Mouse (Mus musculus) heart, embryonic 11.5 days (tissue): Measurements from ENCODE around the gene Apol8. TPM values are rescaled to one million over a fixed set of nuclear protein-coding genes. Genes with fewer than 3 reads are reported as not detected.
A peak's percentile ranks its signal among the peaks of the same experiment; 100 is the strongest.

Experiments used
- ATAC-seq: fragments of 200-750 bp; cut with Nextera tagmentation; replicated peaks from 2 replicates; pipeline ENCODE4 v1.8.0; 2017; ENCODE audit warnings: moderate library complexity; ENCODE audit not compliant: insufficient number of reproducible peaks, low FRiP score, low TSS enrichment
- H3K27ac ChIP-seq: fragments of 300-500 bp; sonication (generic); 2 replicates; pipeline ENCODE4 v1.5.1; 2014; ENCODE audit warnings: mild to moderate bottlenecking, low read depth, low read length
- H3K27me3 ChIP-seq: fragments of 300-500 bp; sonication (generic); 2 replicates; pipeline ENCODE4 v1.6.1; 2014; ENCODE audit warnings: mild to moderate bottlenecking, low read length, mixed read lengths; ENCODE audit not compliant: control insufficient read depth, insufficient read depth
- H3K36me3 ChIP-seq: fragments of 300-500 bp; sonication (generic); 2 replicates; pipeline ENCODE4 v1.6.1; 2014; ENCODE audit warnings: mild to moderate bottlenecking, low read length, moderate library complexity, mixed read lengths; ENCODE audit not compliant: control insufficient read depth, insufficient read depth
- H3K4me1 ChIP-seq: fragments of 300-500 bp; sonication (generic); 2 replicates; pipeline ENCODE4 v1.6.1; 2014; ENCODE audit warnings: low read length; ENCODE audit not compliant: control insufficient read depth, insufficient read depth
- H3K4me2 ChIP-seq: fragments of 300-500 bp; sonication (generic); 2 replicates; pipeline ENCODE4 v1.6.1; 2014; ENCODE audit warnings: mild to moderate bottlenecking, moderate library complexity
- H3K4me3 ChIP-seq: fragments of 300-500 bp; sonication (generic); 2 replicates; pipeline ENCODE4 v1.5.1; 2014; ENCODE audit warnings: low read depth, low read length
- H3K9ac ChIP-seq: fragments of 300-500 bp; sonication (generic); 2 replicates; pipeline ENCODE4 v1.6.1; 2014; ENCODE audit warnings: mild to moderate bottlenecking, low read depth, low read length, moderate library complexity
- H3K9me3 ChIP-seq: fragments of 300-500 bp; sonication (generic); replicated peaks from 2 replicates; pipeline ENCODE4 v1.6.1; 2016; ENCODE audit warnings: low read length; ENCODE audit not compliant: control insufficient read depth
- WGBS: fragments of 180-500 bp; shearing (Covaris S2); extraction: QIAGEN DNeasy Blood & Tissue Kit; methylation state at CpG from one replicate; pipeline ENCODE4 v1.1.7; 2014; ENCODE audit not compliant: insufficient replicate concordance; 5-methylcytosine and 5-hydroxymethylcytosine counted together
- polyA plus RNA-seq: library from polyadenylated mRNA; unstranded; fragments of >200 nt; fragmentation: Nextera tagmentation; extraction: Ambion mirVana; gene quantifications from 2 replicates; pipeline ENCODE4 v1.2.1, GENCODE M21; 2014

Gene Apol8
- 0.67 and 0.89 TPM in 2 replicates for polyA plus RNA-seq

DNA sequence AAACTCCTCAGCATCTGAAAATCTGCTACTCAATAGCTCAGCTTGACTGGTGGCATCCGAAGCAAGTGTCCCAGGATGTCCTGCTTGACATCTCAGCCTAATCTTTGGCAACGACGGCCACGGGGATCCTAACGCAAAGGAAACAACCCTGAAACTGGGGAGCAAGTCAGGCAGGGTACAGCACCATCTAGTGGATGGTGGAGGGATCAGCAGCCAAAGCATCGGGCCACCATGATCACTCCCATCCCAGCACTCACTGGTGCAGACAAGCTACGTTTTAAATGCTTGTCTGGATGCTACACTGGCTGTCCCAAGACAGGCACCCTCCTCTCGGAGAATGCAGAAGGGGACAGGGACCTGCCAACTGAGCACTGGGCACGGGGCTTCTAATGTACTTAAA, at the start of gene Apol8:
Apol8 (minus strand) TSS at position 156 of the 400 bp plus-strand sequence.
- H3K27ac ChIP-seq = no peak within 1 kb of the TSS
- H3K9me3 ChIP-seq = no peaks in the 10 kb centered on the region
- no peaks in the 10 kb centered on the region for H3K4me1 ChIP-seq
- ATAC-seq = no peak
- no peak within 1 kb of the TSS for H3K9ac ChIP-seq
- peak within 1 kb of the TSS; percentile 31 for H3K4me2 ChIP-seq
- H3K36me3 ChIP-seq = peaks cover 13% of the 10 kb centered on the region
- no peaks in the 10 kb centered on the region for H3K27me3 ChIP-seq
- no peak within 1 kb of the TSS for H3K4me3 ChIP-seq
- WGBS = 8% methylated on average over 9 of the region's 9 CpGs

DNA sequence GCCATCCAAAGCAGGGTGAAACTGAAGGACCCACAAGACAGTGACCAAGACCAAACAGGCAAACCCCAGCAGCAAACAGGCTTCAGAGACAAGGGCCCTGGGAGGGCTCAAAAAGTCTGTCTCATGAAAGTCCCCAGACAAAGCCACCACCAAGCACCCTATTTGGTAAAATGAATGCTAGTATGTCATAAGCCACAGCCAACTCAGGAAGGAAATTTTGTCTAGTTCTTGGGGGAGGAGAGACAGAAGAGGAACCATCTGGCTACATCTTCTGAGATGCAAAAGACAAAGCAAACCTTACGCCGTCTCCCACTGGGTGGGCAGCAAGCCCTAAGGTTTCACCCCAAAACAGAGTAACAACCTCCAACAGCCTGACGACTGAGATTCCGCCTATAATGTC, 48.9 kb upstream of the Apol8 start:
- WGBS = 91% methylated on average over 4 of the region's 4 CpGs
- no peak overlapping the region for H3K27ac ChIP-seq

DNA sequence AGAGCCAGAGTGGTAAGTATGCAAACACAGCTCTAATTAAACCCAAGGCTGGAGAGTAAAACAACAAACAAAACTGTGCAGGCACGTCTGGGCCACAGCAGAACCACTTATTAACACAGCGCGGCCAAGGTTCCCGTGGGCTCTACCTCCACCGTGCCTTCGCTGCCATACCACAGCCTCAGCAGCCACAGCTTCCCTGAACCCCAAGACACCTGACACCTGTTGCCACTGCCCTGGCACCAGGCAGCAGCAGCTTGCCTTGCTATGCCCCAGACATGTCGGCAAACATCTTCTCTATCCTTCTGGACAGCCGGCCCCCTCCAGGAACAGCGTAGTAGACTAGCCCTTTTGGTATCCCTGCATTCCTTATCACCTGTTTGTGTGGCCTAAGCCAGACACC, 48.1 kb upstream of the Apol8 start:
- peaks cover 20% of the 10 kb centered on the region for H3K36me3 ChIP-seq
- WGBS = 74% methylated on average over 9 of the region's 9 CpGs
- no peak overlapping the region for H3K4me2 ChIP-seq
- H3K4me3 ChIP-seq = no peak overlapping the region
- H3K9me3 ChIP-seq = no peaks in the 10 kb centered on the region
- H3K4me1 ChIP-seq = peaks cover 62% of the 10 kb centered on the region
- H3K27me3 ChIP-seq = no peaks in the 10 kb centered on the region
- ATAC-seq = no peak
- peak overlapping the region; percentile 76 for H3K27ac ChIP-seq
- no peak overlapping the region for H3K9ac ChIP-seq

More for the DNA sequence above, 48.9 kb upstream of the Apol8 start:
- no peak overlapping the region for H3K4me3 ChIP-seq
- H3K36me3 ChIP-seq = peaks cover 20% of the 10 kb centered on the region
- H3K9me3 ChIP-seq = no peaks in the 10 kb centered on the region
- peaks cover 62% of the 10 kb centered on the region for H3K4me1 ChIP-seq
- no peak for ATAC-seq
- H3K9ac ChIP-seq = no peak overlapping the region
- H3K4me2 ChIP-seq = no peak overlapping the region
- no peaks in the 10 kb centered on the region for H3K27me3 ChIP-seq

DNA sequence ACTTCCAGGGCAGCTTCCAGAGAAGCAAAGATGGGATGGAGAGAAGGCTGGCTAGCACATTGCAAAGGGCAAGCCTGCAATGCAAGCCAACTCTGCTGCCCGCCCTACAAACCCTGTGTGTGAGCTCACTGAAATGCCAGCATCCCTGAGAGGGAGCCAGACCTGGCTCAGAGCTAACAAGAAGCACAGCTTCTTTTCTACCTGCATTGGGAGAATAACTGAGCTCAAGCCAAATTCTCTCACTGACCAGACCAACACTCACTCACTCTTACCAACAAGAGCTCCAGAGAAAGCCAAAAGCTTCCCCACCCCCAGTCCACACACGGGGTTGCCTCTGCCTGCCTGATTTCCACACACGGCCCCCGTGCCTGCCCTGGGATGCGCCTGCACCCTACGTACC, 47.7 kb upstream of the Apol8 start:
- peak overlapping the region; percentile 76 for H3K27ac ChIP-seq
- H3K9me3 ChIP-seq = no peaks in the 10 kb centered on the region
- H3K27me3 ChIP-seq = no peaks in the 10 kb centered on the region
- peaks cover 20% of the 10 kb centered on the region for H3K36me3 ChIP-seq
- H3K4me2 ChIP-seq = no peak overlapping the region
- WGBS = 82% methylated on average over 6 of the region's 6 CpGs
- H3K4me3 ChIP-seq = no peak overlapping the region
- peaks cover 67% of the 10 kb centered on the region for H3K4me1 ChIP-seq
- no peak overlapping the region for H3K9ac ChIP-seq
- ATAC-seq = no peak

DNA sequence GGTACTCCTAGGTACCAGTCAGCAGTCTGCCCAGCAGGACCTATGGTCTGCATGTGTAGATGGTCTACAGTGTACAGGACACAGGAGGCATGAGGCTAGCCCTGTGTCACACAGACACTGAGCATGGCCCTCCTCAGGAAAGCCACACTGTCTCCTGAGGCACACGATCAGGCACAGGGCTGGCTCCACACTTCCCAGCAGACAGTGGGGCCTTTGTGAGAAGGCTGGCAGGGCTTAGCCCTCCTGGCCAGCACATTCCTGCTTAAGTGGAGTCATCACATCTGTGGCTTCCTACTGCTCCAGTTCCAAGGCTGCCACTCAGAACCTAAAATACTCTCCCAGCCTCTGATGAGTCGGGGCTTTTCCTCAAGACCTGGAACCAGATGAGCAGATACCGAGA, 46.9 kb upstream of the Apol8 start:
- ATAC-seq = 0 out of 2 replicates have a peak, but pooled peaks have one; percentile 20
- Histone ChIP-seq H3K27me3 (no peaks in the 10 kb centered on the region), H3K27ac (peak overlapping the region; percentile 76), H3K4me1 (peaks cover 74% of the 10 kb centered on the region), H3K4me3 (no peak overlapping the region), H3K36me3 (peaks cover 18% of the 10 kb centered on the region), H3K4me2 (no peak overlapping the region), H3K9me3 (no peaks in the 10 kb centered on the region), H3K9ac (peak overlapping the region; percentile 49; the same call in 1 of the 2 replicates)
- 39% methylated on average over 3 of the region's 3 CpGs for WGBS

DNA sequence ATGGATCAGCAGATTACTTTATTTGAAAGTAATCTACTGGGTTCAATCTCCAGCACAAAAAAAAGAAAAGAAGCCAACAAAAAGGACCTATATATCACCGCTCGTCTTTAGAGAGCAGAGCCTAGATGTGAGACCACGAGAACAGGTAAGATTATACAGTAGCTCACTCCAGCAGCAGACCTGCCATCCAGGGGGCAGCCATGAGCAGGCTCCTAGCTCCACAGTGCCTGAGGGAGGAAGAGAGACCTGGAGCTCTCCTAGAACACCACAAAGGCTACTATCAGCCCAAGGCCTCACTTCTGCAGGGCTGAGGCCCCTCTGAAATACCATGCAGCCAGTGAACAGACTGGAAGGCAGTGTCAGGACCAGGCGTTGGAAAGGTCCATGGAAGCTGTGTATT, 46.2 kb upstream of the Apol8 start:
- 82% methylated on average over 4 of the region's 4 CpGs for WGBS
- Histone ChIP-seq H3K27ac (peak overlapping the region; percentile 76), H3K9ac (no peak overlapping the region), H3K36me3 (peaks cover 18% of the 10 kb centered on the region), H3K9me3 (no peaks in the 10 kb centered on the region), H3K27me3 (no peaks in the 10 kb centered on the region), H3K4me2 (no peak overlapping the region), H3K4me1 (peaks cover 82% of the 10 kb centered on the region), H3K4me3 (no peak overlapping the region)
- ATAC-seq = no peak

DNA sequence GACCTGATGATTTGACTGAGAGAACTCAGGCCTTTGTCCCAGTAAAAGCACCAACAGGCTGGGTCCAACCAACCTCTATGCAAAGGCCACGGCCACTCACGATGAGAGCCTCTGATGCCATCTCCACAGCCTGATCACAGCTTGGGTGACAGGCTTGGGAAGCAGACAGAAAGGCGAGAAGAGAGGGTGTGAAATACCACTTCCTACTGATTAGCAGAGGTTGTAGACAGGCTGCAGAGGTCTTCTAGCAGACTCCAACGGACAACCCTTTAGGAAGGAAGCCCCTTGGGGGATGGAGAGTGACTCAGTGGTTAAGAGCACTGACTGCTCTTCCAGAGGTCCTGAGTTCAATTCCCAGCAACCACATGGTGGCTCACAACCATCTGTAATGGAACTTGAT, 44.4 kb upstream of the Apol8 start:
- ATAC-seq = no peak
- H3K27ac ChIP-seq = peak overlapping the region; percentile 99
- 24% methylated on average over 4 of the region's 4 CpGs for WGBS
- no peak overlapping the region for H3K4me3 ChIP-seq
- H3K27me3 ChIP-seq = no peaks in the 10 kb centered on the region
- H3K4me1 ChIP-seq = peaks cover 84% of the 10 kb centered on the region
- H3K36me3 ChIP-seq = peaks cover 10% of the 10 kb centered on the region; the same call in 1 of the 2 replicates
- no peak overlapping the region for H3K9ac ChIP-seq
- no peaks in the 10 kb centered on the region for H3K9me3 ChIP-seq
- H3K4me2 ChIP-seq = no peak overlapping the region

DNA sequence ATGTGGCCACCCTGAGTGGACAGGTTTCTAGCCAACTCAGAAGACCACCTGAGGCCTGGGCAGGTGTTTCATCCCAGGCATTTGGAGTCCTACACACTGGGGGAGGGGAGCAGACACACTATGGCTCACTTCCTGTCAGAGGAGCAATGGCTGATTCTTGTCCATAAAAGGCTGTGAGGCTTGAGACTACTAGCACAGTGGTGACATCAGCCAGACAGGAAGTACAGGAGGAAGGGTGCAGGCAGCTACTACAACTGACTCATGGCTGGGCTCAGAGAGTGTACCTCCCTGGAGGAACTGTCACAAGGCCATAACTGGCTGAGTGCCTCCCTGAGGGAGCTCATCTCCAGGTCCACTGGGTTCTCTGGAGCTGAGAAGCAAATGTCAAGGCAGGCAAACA, 43.7 kb upstream of the Apol8 start:
- peaks cover 88% of the 10 kb centered on the region for H3K4me1 ChIP-seq
- H3K4me2 ChIP-seq = no peak overlapping the region; the same call in 1 of the 2 replicates
- H3K9ac ChIP-seq = peak overlapping the region; percentile 12; the same call in 1 of the 2 replicates
- no peaks in the 10 kb centered on the region for H3K27me3 ChIP-seq
- H3K4me3 ChIP-seq = no peak overlapping the region
- H3K27ac ChIP-seq = peak overlapping the region; percentile 99
- peak; percentile 54; the same call in 1 of the 2 replicates for ATAC-seq
- H3K9me3 ChIP-seq = no peaks in the 10 kb centered on the region
- H3K36me3 ChIP-seq = peaks cover 12% of the 10 kb centered on the region; the same call in 1 of the 2 replicates
